Mouse (Mus musculus) hematopoietic stem cell, adult 5-6 weeks (primary cell): ENCODE results near the gene Prkca. TPM values are rescaled to one million over a fixed set of nuclear protein-coding genes. Genes with fewer than 3 reads are reported as not detected.

Experiments
- ATAC-seq, 2 experiments: fragments of 125-278 bp in 1 of 2; replicated peaks in 1 of 2; 2 replicates each; pipeline ENCODE4 v1.8.0; 2016 to 2017; ENCODE audit warnings: inconsistent platforms in 2 of 2, mild to moderate bottlenecking in 2 of 2, moderate number of reproducible peaks in 2 of 2, low read depth in 1 of 2, moderate TSS enrichment in 1 of 2; ENCODE audit not compliant: low FRiP score in 2 of 2, poor library complexity in 2 of 2, severe bottlenecking in 2 of 2, insufficient read depth in 1 of 2, low TSS enrichment in 1 of 2
- total RNA-seq: library from RNA; stranded (forward); fragments of 172-1452, 232-1000 nt; gene quantifications from 2 replicates; pipeline ENCODE4 v1.2.3, GENCODE M21; 2017

The Prkca gene
- total RNA-seq, 1 experiment from 2014 or later: 13.7 TPM

DNA sequence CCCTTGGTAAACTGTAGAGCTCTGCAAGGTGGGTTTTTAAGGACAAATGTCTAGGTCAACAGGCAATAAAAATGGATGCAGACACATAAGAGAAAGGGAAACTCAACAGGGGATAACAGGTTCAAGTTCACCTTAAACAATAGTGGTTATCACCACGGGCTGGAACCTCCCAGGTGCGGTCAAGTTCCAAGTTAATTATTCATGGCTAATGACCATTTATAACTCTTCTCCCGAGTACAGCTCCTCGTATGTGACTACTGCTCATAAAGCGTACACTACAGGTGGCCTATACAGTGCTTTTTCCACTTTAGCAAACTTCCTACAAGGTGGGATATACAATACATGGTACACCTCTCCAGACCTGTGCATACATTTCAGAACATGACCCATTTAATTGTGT is 33.9 kb downstream of the Prkca start:
- no peak for ATAC-seq

DNA sequence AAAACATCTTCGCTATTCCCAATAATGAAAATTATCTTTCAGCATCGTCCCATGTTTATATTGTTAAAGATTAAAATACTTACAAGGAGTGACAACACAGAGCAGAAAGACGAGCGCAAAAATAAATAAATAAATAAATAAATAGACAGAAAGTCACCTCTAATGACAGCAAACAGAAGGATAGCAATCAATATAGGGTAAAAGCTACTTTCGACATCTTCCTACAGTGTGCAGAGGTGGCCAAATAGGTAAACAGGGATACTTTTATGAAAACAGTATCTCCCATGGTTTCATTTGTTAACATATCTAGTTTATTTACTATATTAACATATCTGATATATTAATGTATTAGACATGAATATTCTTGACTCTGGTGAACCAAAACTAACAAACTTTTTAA is 35.5 kb downstream of the Prkca start:
- no peak for ATAC-seq

DNA sequence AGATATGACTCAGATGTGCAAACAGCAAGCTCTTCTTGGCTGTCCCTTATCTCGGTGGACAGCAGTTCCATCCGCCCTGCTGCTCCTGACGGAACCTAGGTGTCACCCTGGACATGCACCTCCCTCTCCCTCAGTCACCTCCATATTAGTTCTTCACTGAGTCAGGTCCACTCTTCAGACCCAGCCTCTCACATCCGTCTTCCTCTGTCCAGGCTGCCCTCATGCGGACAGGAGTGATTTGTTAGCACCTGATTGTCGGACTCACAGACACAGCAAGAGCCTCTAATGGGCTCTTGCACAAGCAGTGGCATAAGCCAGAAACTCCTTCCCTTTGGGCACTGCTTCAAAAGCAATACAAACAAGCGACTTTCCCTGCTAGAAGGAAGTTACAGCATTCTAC is 36.5 kb downstream of the Prkca start:
- ATAC-seq: no peak

DNA sequence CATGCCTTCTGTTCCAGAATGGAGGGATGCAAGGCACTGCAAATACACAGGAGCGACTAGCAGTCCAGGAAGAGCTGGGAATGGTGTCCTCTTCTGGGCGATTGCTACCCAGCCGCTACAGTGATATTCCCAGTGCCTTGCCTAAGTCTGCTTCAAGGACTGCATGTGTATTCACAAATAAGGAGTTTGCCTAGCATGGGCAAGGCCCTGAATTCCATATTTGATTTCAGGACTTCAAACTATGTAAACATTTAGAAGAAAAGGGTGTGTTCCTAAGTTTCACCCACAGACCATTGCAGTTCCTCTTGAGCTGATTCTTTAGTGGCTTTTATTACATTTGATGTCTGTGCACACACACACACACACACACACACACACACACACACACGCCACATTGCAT is 39.9 kb downstream of the Prkca start:
- no peak for ATAC-seq

DNA sequence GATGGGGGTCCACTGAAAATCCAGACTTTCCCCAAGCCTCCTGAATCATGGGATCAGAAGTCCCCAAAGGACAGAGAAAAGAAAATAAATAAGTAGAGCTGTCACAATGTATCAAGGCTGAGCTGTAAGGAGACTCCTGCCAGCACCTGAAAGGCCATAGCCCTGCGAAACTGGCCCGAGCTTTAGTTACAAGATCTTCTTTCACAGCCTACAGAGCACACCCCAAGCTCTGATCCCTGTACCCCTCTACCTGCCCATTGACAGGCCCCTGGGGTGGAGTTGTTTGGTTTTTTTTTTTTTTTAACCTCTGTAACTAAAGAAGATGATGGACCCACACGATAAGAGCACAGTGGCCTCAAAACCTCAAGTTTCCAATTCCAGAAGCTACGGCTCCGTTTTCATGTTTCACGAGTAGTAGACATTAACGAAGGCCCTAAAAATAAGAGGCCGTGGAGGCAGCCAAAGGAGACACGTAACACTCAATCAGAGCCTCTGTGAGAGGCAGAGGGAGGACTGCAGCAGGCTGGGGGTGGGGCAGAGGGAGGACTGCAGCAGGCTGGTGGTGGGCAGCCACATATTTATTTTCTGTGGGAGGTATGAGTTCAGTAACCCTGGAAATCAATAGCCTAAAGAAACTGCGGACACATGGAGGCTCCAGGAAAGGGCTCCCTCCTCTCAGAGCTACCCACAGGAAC is 41.8 kb downstream of the Prkca start:
- ATAC-seq: no peak

DNA sequence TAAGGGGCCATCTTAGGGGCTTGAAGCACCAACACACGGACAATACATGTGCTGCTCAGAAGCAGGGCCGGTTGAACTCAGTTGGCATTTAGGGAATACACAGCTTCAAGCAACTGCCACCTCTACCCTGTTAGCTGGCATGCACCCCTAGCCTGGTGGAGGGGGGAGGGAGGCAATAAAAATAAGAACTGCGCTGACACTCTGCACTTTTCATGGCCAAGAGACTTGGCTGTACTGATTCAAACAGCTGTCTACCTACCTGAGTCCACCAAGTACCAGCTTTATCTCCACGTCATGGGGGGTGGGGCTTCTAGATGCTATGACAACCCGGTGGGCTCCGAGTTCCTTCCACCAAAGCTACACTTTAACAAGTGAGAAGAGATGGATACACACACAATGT is 42.7 kb downstream of the Prkca start:
- ATAC-seq: no peak

DNA sequence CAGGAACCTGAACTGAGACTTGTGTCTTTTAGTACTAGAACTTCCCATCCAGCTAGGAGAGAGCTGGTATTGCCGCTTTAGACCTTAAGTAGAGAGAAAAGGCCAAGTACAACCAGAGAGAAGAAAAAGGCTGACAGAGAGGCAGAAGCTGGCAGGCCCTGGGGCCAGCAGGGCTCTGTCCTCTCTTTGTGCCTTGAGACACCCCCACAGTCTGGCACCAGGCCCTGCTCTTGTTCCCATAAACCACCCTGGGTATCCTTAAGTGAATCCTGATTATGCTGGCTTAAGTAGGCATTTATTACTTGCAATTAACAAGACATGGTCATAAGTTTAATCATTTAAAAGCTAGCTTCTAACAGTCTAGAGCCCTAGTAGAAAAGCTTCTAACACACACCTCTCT is 43.3 kb downstream of the Prkca start:
- no peak for ATAC-seq

DNA sequence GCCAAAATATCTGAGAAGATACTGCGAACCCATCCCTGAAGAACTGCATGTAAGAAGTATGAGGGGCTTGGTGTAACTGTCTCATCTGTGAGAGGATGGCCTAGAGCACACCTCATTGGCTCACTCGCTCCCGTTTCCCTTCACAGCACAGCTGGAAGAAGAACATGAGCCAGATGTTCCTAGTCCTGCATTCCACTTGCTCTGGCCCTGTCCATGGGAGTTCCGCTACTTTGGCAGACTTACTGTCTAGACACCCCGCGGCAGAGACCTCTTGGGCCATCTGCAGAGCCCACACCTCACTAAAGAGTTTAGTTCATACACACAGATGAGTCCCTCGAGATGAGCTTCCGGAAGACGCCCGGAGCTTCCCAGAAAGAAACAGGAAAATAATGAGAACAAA is 43.8 kb downstream of the Prkca start:
- ATAC-seq: no peak

DNA sequence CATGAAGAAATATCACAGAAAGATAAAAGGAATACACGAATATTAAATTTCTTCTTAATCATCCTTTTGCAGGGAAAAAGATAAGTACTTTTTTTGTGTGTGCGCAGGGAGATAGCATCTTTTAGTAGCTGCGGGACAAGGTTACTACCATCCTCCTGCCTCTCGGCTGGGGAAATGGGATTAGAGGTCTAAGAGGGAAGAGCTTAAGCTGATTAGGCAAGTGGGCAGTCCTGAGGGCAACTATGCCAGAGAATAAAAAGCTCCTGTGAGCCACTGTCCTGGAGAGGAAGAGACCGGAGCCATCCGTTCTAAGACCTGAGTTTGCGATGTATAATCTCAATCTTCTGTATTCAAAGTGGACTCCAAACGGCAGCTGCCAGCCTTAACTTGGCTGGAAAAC is 45.8 kb downstream of the Prkca start:
- no peak for ATAC-seq

DNA sequence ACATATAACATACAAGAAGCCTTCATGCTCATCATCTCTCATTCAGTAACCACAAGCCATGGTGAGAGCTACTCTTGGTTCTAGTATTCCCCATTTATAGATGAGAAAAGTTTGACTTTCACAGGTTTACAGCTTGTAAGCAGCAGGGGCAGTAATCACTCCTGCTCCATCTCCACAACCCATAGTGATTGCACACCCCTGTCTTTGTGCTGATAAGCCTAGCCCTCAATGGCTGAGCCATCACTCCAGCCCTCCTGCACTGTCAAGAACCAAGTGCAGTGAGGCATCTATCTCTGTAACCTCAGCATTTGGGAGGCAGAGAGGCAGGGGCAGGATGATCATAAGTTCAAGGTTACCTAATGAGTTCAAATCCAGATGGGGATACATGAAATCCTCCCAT is 48.4 kb downstream of the Prkca start:
- no peak for ATAC-seq

DNA sequence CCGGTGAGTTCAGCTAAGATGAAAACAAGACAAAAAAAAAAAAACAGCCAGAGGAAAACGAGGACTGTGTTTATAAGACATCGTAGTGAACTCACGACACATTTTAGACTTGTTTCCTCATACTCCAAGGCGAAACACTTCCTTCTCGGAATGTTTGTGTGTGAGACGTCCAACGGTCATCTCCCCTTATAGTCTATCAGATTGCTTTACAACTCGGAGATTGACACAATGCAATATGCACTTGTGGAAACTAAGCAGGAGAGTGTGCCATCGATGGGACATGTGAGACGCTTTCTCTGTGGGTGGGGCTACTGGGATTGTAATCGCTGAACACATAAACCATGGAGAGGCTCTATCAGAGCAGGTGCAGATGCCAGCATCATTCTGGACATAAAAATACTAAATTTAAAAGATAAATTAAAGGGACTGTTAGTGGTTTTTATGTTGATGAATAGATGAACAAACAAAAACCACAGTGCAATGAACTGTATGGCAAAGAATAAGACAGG is 49.4 kb downstream of the Prkca start:
- no peak for ATAC-seq

DNA sequence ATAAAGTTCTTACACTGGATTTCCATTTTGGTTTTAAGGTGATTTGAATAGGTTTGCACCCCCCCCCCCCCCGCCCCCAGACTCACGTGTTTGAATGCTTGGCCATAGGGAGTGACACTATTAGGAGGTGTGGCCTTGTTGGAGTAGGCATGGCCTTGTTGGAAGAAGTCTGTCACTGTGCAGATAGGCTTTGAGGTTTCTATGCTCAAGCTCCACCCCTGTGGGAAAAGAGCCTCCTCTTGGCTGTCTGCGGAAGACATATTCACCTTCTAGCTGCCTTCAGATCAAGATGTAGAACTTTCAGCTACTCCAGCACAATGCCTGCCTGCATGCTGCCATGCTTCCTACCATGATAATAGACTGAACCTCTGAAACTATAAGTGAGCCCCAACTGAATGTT is 49.9 kb downstream of the Prkca start:
- peak in 1 of 2 experiments; percentile 42; a peak in 1 of 4 replicates for ATAC-seq

DNA sequence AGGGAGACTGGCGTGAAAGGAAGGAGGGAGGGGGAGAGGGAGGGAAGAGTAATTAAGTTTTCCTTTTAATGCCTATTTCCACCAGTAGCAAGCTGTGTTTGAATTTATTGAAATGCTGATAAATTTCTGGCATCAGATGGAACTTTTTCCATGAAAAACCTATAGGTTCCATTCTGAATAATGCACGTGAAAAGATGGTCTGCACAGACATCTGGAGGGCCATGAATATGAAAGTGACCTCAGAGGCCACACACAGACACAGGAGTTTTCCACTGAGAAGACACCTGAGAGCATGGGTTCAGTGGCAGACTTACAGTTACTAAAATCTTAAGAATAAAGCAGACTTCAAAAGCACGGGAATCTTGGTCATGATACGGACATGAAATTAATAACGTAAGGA is 54.5 kb downstream of the Prkca start:
- no peak for ATAC-seq

DNA sequence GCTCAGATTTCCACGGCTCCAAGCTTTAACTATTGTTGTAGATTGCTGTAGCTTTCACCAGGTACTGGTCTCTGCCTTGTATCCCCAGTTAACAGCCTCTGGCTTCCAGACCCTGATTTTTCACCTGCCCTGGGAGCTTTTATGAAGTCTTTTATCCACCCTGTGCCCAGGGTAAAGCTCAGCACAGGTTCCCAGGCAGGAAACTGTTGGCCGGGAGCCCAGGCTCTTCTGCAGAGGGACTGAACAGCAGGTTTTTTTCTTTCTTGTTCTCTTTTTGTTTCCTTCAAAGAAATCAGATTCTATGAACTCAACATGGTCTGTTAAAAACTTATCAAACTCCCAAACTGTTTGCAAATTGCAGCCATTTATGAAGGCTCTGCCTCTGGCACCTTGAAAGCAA is 56.4 kb downstream of the Prkca start:
- ATAC-seq: peak in 1 of 2 experiments; percentile 59; a peak in 1 of 4 replicates

DNA sequence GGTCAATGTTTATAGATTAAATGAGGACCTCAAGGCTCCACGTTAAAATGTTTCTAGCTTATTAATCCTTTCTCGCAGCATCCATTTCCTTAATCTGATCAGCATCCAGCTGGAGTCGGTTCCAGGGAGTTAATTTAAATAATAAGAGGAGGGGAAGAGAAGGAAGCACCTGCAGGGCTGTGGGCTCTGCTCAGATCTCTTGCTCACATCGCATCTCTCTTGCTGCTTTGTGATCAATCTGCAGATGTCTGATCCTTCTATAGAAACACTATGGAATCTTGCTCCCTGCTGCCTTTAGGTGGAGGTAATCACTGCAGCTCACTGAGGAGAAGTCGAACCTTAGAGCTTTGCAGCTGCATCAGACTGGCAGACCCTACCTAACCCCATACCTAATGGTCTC is 58.7 kb downstream of the Prkca start:
- ATAC-seq: no peak

DNA sequence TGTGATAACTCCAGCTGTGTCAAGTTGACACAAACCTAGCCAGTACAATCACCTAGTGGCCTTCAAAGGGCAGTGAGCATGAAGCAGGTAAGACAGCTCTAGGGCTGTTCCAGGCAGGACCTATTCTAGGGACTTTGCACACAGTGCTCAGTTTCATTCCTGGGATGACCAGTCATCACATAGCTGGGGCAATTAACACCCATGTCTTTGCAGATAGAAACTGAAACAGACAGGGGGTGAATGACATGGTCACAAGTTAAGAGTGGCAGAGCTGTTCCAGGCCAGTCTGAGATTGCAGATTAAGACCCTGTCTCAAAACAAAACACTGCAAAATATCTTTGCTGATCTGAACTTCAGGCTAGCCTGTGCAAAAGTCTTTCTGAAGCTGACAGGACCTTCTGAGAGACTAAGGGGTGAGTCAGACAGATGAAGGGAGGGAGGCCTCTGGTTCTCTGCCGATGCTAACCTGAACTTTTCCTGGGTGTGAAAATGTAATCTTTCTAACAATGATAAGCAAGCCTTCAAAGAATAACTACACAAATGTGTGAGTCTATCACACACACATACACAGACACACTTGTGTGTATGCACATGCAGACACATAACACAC is 60.8 kb downstream of the Prkca start:
- ATAC-seq: no peak

DNA sequence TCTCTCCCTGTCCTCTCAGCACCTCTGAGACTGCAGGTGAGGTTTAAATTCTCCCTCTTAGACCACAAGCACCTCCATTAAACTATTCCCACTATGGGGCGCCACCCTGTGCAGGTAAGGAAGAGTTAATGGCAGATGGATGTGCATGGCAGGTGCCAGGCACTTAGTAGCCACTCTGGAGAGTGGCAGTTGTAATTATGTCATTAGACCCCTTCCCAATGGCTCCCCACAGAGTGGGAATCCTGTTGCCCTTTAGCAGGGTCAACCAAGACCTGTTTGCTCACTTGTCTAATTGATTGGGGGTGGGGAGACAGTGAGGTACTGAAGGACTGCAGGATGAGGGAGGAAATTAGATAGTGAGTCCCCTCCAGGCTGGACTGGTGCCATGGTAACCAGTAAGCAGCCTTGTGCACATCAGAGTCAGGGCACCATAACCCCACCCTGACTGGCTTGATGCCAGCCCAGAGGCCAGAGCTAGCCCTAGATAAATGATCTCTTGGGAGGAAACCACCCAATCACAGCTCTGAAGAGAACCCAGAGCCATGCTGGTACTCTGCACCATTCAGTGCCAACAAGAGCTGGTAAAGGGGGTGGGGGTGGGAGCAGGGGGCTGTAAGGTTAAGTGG is 63.9 kb downstream of the Prkca start:
- ATAC-seq: peak in 1 of 2 experiments; percentile 25; a peak in 1 of 4 replicates

DNA sequence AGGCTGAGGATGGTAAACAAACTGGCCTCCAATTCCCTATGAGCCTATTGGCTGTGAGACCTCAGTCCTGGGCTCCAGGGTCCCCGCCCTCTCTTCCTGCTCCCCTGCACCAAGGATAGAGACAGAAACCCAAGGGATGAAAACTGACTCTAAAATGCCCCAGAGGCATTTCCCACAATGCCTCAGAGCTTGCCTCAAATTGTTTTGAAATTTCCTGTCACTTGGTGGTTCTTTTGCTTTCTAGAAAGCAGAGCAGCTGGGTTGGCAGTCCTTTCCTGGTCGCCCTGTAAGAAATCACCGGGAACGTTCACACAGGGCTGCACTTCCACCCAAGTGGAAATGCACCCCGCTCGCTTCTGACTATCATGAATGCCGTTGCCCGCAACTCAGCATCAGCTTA is 66.6 kb downstream of the Prkca start:
- no peak for ATAC-seq

DNA sequence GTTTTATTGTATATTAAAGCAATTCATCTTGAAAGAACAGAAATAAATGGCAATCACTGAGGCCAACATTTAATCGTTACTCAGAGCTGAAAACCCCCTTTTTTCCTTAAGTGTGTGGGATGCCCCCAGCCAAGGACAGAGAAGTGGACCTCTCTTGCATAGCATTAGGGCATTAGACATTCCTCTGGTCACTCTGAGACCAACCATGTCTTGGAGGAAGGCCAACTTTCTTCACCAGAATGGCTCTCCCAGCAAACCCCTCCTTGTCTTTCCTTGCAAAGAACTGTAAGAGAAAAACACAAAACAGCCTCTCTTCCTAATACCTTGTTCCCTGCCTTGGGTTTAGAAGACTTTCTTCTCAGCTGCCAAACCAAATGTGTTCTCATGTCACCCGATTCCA is 67.6 kb downstream of the Prkca start:
- no peak for ATAC-seq
